Mouse (Mus musculus): ENCODE data around the gene Acsm2. TPM values are rescaled to one million over a fixed set of nuclear protein-coding genes. Genes with fewer than 3 reads are reported as not detected.
A peak's percentile ranks its signal among the peaks of the same experiment; 100 is the strongest.

Acsm2 gene
- polyA plus RNA-seq, 1 experiment, result 980 TPM

DNA sequence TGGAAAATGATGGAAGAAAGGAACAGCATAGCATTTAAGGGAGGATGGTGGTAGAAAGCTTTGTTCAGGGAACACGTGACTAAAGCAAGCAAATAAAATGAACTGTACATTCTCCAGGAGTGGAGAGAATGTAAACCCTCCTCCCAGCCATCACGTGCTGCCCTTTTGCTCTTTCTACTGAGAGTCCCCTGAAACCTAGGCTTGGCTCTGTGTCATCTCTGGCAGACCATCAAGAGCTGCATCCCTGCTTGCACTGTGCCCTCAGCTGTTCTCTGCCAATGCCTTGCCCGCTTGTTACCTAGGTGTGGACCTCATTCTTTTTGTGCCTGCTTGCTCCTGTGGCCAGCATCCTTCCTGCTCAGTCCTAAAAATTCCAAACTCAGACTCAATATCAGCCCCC lies 32.3 kb upstream of the Acsm2 start:
- WGBS, result 46% methylated on average over 3 of the region's 3 CpGs

GRCm38 (mm10) chr7:119522385-119522784 lies 31.8 kb upstream of the Acsm2 start:
- Histone ChIP-seq H3K27me3 (replicated peaks; ENCODE audit: control insufficient read depth, insufficient read depth, low read length) (no peaks in the 10 kb centered on the region), H3K27ac (ENCODE audit: insufficient read depth, low read depth, low read length) (peak overlapping the region; percentile 93), H3K4me1 (ENCODE audit: control insufficient read depth, insufficient read depth, low read length) (peaks cover 31% of the 10 kb centered on the region), H3K4me3 (ENCODE audit: insufficient read depth, low read depth, low read length) (no peak overlapping the region), H3K36me3 (ENCODE audit: control insufficient read depth, insufficient read depth, low read length) (no peaks in the 10 kb centered on the region)
- peak; percentile 91 for DNase-seq
- 74% methylated on average over 1 of the region's 1 CpGs for WGBS
- TF ChIP-seq CTCF (conservative IDR thresholded peaks at IDR 0.05; ENCODE audit: insufficient read depth, insufficient read length, low read depth, low read length) (no peak), POLR2A (IDR thresholded peaks at IDR 0.05; ENCODE audit: low read depth, low read length) (no peak)

More for the DNA sequence above, 32.3 kb upstream of the Acsm2 start:
- no peaks in the 10 kb centered on the region for H3K27me3 ChIP-seq (replicated peaks; ENCODE audit: control insufficient read depth, insufficient read depth, low read length)
- peak overlapping the region; percentile 98 for H3K27ac ChIP-seq (ENCODE audit: insufficient read depth, low read depth, low read length)
- H3K4me1 ChIP-seq (ENCODE audit: control insufficient read depth, insufficient read depth, low read length), result peaks cover 28% of the 10 kb centered on the region
- no peaks in the 10 kb centered on the region for H3K36me3 ChIP-seq (ENCODE audit: control insufficient read depth, insufficient read depth, low read length)
- TF ChIP-seq POLR2A (IDR thresholded peaks at IDR 0.05; ENCODE audit: low read depth, low read length) (no peak), CTCF (conservative IDR thresholded peaks at IDR 0.05; ENCODE audit: insufficient read depth, insufficient read length, low read depth, low read length) (no peak)
- DNase-seq, result peak; percentile 96
- H3K4me3 ChIP-seq (ENCODE audit: insufficient read depth, low read depth, low read length), result no peak overlapping the region

GRCm38 (mm10) chr7:119523389-119523788 lies 30.8 kb upstream of the Acsm2 start, which contains the start of gene Pdilt:
Pdilt (minus strand) TSS chr7:119523489.
- Histone ChIP-seq H3K4me1 (ENCODE audit: control insufficient read depth, insufficient read depth, low read length) (peaks cover 36% of the 10 kb centered on the region), H3K27me3 (replicated peaks; ENCODE audit: control insufficient read depth, insufficient read depth, low read length) (no peaks in the 10 kb centered on the region), H3K4me3 (ENCODE audit: insufficient read depth, low read depth, low read length) (no peak within 1 kb of the TSS), H3K36me3 (ENCODE audit: control insufficient read depth, insufficient read depth, low read length) (no peaks in the 10 kb centered on the region), H3K27ac (ENCODE audit: insufficient read depth, low read depth, low read length) (peak within 1 kb of the TSS; percentile 93)
- no peak for DNase-seq
- 71% methylated on average over 4 of the region's 4 CpGs for WGBS
- no peak for TF ChIP-seq POLR2A (IDR thresholded peaks at IDR 0.05; ENCODE audit: low read depth, low read length)
- TF ChIP-seq CTCF (conservative IDR thresholded peaks at IDR 0.05; ENCODE audit: insufficient read depth, insufficient read length, low read depth, low read length), result no peak

GRCm38 (mm10) chr7:119525881-119526281 lies 28.3 kb upstream of the Acsm2 start:
- 6% methylated on average over 2 of the region's 2 CpGs for WGBS
- Histone ChIP-seq H3K4me1 (ENCODE audit: control insufficient read depth, insufficient read depth, low read length) (peaks cover 43% of the 10 kb centered on the region), H3K27me3 (replicated peaks; ENCODE audit: control insufficient read depth, insufficient read depth, low read length) (no peaks in the 10 kb centered on the region), H3K4me3 (ENCODE audit: insufficient read depth, low read depth, low read length) (peak overlapping the region; percentile 41; the same call in 1 of the 2 replicates), H3K36me3 (ENCODE audit: control insufficient read depth, insufficient read depth, low read length) (no peaks in the 10 kb centered on the region), H3K27ac (ENCODE audit: insufficient read depth, low read depth, low read length) (peak overlapping the region; percentile 98)
- peak; percentile 91 for DNase-seq
- TF ChIP-seq POLR2A (IDR thresholded peaks at IDR 0.05; ENCODE audit: low read depth, low read length) (no peak), CTCF (conservative IDR thresholded peaks at IDR 0.05; ENCODE audit: insufficient read depth, insufficient read length, low read depth, low read length) (no peak)

DNA sequence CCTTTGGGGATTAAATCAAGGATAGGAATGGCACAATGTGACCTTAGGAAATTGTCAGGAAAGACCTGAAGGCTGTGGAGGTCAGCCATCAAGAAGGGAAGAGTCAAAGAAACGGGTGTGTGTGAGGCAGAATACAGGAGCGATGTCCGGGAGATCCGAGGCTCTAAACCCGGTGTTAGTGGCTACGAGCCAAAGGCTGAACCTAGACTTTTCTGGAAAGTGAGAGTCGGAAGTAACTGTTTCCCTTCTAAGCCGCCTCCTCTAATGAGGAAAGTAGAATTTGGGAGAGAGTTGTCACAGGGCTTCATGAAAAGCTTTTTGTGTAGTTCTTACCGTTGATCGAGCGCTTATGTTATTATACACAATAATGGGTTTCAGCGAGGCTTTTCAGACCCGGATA lies 27.7 kb upstream of the Acsm2 start:
- WGBS, result 51% methylated on average over 13 of the region's 13 CpGs

DNA sequence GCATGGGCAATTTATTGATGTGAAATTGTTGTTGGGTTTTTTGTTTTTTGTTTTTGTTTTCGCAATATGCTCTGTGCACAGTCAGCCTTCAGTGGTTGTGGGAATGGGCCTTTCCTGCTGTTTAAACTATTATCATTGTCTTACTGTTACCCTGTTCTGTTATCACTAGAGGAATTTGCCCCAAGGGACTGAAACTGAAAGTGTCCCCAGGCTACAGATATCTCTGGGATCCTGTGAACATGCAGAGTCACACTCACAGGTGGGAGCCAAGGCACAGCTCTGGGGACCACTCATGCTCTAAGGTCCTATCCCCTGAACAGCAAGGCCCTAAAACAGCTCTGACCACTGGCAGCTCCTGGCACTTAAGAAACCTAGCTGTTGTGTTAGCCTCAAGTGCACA lies 27.0 kb upstream of the Acsm2 start:
- TF ChIP-seq POLR2A (IDR thresholded peaks at IDR 0.05; ENCODE audit: low read depth, low read length) (no peak), CTCF (conservative IDR thresholded peaks at IDR 0.05; ENCODE audit: insufficient read depth, insufficient read length, low read depth, low read length) (no peak)
- 88% methylated on average over 1 of the region's 1 CpGs for WGBS
- H3K4me3 ChIP-seq (ENCODE audit: insufficient read depth, low read depth, low read length), result peak overlapping the region; percentile 41
- no peaks in the 10 kb centered on the region for H3K27me3 ChIP-seq (replicated peaks; ENCODE audit: control insufficient read depth, insufficient read depth, low read length)
- H3K27ac ChIP-seq (ENCODE audit: insufficient read depth, low read depth, low read length), result peak overlapping the region; percentile 98
- H3K36me3 ChIP-seq (ENCODE audit: control insufficient read depth, insufficient read depth, low read length), result no peaks in the 10 kb centered on the region
- DNase-seq, result no peak
- peaks cover 41% of the 10 kb centered on the region for H3K4me1 ChIP-seq (ENCODE audit: control insufficient read depth, insufficient read depth, low read length)

More for the DNA sequence above, 27.7 kb upstream of the Acsm2 start:
- Histone ChIP-seq H3K4me1 (ENCODE audit: control insufficient read depth, insufficient read depth, low read length) (peaks cover 41% of the 10 kb centered on the region), H3K27me3 (replicated peaks; ENCODE audit: control insufficient read depth, insufficient read depth, low read length) (no peaks in the 10 kb centered on the region), H3K4me3 (ENCODE audit: insufficient read depth, low read depth, low read length) (peak overlapping the region; percentile 41), H3K27ac (ENCODE audit: insufficient read depth, low read depth, low read length) (peak overlapping the region; percentile 98), H3K36me3 (ENCODE audit: control insufficient read depth, insufficient read depth, low read length) (no peaks in the 10 kb centered on the region)
- TF ChIP-seq POLR2A (IDR thresholded peaks at IDR 0.05; ENCODE audit: low read depth, low read length) (no peak), CTCF (conservative IDR thresholded peaks at IDR 0.05; ENCODE audit: insufficient read depth, insufficient read length, low read depth, low read length) (no peak)
- DNase-seq, result peak; percentile 51

- Histone ChIP-seq H3K4me3 (ENCODE audit: insufficient read depth, low read depth, low read length) (peak overlapping the region; percentile 41; the same call in 1 of the 2 replicates), H3K27me3 (replicated peaks; ENCODE audit: control insufficient read depth, insufficient read depth, low read length) (no peaks in the 10 kb centered on the region), H3K36me3 (ENCODE audit: control insufficient read depth, insufficient read depth, low read length) (no peaks in the 10 kb centered on the region), H3K27ac (ENCODE audit: insufficient read depth, low read depth, low read length) (peak overlapping the region; percentile 98), H3K4me1 (ENCODE audit: control insufficient read depth, insufficient read depth, low read length) (peaks cover 44% of the 10 kb centered on the region)
- peak; percentile 79 for DNase-seq
- TF ChIP-seq POLR2A (IDR thresholded peaks at IDR 0.05; ENCODE audit: low read depth, low read length) (no peak), CTCF (conservative IDR thresholded peaks at IDR 0.05; ENCODE audit: insufficient read depth, insufficient read length, low read depth, low read length) (no peak)
- WGBS, result 23% methylated on average over 2 of the region's 2 CpGs
Measured at GRCm38 (mm10) chr7:119527548-119527947, 26.6 kb upstream of the Acsm2 start.
